Mouse (Mus musculus) lung, postnatal 36 days (tissue): ENCODE results near the gene Olig1.
A peak's percentile ranks its signal among the peaks of the same experiment; 100 is the strongest.

Experiments
- DNase-seq: peaks from one replicate; pipeline ENCODE4 v3.0.0; 2022; ENCODE audit warnings: mixed read lengths

Olig1 gene

DNA sequence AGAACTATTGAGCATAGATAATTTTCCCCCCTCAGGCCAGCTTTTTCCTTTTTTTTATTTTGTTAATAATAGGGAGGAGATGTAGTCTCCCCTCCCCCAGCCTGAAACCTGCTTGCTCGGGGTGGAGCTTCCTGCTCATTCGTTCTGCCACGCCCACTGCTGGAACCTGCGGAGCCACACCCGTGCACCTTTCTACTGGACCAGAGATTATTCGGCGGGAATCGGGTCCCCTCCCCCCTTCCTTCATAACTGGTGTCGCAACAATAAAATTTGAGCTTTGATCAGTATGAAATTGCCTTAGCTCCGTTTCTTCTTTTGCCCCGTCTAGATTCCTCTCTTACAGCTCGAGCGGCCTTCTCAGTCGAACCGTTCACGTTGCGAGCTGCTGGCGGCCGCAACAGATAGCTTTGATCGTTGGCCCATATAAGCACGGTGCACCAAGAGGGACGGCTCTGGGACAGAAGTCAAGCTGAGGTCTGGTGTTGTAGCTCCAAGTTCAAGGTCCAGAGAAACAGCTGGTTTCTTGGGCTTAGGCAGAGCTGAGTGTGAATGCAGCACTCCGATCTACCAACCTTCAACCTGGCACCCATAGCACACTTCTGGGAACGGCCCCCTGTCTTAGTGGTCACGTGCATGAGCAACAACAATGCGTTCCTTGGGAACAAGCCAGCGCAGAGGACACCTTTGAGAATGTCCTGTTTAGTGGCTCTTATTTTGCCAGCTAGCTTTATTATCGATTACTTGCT lies 14.0 kb upstream of the Olig1 start:
- peak; percentile 4 for DNase-seq

DNA sequence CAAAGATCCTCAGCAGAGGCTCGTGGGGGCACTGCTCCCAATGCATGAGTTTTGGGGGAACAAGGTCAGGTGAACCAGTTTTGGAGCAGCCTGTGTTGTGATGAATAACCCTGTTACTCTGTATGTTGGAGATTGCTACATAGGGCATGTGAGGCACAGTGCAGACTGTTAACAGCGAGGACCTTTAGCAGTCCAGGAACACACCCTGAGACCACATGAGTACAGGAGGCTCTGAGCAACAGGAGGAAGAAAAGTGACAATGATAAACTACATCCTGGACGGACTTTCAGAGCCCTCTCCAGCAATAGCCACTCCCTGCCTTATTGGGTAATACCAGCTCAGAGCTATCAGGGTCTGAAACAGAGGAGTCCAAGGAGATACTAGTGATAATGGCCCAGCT lies 10.6 kb upstream of the Olig1 start:
- DNase-seq = no peak

DNA sequence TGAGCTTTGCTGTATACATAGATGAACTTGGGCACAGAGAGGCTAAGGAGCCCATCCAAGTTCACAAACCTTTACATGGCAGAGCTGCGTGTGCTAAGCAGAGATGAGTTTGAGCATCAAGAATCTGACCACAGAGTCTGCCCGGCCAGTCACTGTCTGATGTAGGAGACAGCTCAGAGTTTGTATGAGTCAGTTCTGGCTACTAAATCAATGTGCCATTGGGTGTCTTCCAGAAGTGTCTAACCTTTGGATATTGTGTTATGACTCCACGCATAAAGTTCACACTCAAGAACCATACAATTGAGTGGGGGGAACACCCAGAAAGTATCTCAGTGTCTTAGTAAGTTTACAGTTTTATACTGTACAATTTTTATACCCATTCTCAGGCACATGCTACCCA lies 8.7 kb upstream of the Olig1 start:
- DNase-seq = no peak

DNA sequence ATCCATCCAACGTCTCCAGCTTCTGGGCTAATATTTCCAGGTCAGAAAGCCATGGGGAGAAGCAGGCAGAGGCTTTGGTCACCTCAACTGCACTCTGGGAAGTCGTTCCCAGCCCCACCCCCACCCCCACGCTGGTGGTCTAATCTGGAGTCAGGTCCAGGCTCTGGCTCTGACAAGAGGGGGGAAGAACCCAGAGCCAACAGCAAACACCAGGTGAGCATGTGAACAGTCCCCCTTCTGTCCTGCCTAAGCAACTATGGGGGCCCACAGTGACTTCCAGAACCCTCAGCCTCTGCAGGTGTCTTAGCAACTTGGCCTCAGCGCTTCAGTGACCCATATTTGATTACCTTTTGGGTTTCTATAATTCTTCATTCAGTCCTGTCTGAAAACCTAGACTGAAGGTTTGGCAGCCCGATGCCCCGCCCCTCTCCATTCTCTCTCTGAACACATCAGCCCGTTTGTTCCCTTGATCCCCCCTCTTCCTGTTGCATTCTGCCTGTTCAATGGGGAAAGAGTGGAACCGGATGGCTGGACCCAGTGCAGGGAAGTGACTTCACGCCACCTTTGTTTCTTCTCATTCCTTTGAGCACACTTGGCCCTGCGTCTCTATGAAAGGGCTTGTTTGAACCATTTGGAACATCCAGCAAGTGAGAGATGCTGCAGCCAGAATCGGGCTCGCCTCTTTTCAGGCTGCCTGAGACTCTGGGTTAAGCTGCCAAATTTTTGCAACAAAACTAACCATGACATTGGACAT lies 6.9 kb upstream of the Olig1 start:
- DNase-seq = no peak

DNA sequence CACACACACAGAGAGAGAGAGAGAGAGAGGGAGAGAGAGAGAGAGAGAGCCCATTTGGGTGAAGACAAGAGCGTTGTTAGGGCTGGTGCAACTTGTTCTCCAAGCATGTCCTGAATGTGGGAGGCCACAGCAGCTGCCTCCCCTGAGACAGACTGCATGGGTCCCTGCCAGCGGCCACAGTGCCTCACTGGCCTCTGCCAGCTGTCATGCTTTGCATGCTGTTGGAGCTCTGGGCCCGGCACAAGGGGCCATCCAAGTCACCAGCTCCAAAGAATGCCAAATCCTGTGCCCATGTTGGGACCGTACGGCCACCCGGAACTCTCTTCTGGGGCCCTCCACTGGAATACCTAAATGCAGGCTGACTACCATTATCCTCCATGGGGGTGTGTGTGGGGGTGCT lies 3.6 kb upstream of the Olig1 start:
- DNase-seq = no peak

DNA sequence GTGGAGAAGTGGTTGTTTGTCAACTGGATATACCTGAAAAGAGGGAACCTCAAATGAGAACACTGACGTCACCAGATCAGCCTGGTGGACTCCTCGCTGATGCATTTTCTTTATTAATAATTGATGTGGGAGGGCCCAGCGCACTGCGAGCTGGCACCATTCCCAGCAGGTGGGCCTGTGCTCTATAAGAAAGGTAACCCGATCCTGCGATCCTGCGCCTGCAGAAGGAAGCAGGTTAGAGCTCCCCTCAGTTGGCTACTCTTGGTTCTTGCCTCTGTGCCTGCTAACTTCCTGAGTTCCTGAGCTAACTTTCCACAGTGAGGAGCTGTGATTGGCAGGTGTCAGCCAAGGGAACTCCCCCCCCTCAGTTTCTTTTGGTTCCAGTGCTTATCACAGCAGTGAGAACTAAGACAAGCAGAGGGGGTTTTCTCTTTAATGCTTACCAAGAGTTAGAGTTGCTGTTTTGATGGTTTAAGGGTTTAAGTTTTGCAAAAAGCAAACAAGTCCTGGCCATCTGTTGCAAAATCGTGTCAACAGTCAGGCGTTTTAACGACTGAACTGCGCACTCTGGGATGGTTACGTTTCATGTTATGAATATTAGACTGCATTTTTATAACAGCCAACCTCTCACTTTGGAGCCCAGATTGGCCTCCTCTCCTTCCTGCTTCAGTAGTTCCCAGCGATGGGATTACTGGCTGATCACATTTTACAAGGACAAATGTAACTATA lies 684 bp upstream of the Olig1 start:
- DNase-seq = no peak

DNA sequence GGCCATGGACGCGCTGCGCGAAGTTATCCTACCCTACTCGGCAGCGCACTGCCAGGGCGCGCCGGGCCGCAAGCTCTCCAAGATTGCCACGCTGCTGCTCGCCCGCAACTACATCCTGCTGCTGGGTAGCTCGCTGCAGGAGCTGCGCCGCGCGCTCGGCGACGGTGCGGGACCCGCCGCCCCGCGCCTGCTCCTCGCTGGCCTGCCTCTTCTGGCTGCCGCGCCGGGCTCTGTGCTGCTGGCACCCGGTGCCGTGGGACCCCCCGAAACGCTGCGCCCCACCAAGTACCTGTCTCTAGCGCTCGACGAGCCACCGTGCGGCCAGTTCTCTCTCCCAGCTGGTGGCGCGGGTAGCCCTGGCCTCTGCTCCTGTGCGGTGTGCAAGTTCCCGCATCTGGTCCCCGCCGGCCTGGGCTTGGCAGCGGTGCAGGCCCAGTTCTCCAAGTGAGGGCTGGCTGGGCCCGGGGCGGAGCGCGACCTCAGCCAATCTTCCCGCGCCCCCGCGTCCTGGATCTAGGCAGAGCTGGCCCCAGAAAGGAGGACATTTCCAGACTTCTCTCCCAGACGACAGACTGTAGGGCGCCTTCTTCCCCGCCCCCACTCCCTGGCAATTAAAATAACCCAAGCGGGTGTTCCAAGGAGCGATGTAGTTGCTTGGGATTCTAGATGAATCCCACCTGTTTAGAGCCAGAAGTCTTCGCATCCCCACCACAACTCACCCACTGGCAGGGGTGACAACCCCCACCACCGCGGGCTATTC lies 820 bp downstream of the Olig1 start:
- no peak for DNase-seq

DNA sequence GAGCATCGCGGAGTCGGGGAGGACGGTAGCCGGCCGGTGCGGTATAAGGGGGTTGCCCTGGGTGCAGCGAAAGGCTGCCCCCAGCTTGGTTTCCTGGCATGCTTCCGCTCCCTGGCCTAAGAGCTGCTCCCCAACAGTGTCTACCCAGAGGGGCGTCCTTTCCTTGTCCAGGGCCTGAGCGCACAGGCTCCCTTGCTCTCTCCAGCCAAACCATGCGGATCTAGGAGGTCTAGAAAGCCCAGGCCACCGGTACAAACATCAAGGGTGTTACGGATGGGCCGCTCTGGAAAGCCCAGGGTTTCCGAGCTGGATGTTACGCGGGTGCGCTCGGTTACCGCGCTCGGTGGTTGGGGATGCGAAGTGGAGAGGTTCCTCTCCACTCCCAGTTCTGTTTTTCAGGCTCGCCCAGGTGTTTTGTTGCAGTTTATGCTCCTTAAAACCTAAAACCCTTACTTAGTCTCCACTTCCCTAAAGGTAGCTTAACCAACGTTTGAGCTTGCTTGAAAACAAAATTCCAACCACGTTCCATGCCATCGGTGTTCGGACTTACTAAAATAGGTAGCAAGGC lies 1.5 kb downstream of the Olig1 start:
- DNase-seq = no peak

DNA sequence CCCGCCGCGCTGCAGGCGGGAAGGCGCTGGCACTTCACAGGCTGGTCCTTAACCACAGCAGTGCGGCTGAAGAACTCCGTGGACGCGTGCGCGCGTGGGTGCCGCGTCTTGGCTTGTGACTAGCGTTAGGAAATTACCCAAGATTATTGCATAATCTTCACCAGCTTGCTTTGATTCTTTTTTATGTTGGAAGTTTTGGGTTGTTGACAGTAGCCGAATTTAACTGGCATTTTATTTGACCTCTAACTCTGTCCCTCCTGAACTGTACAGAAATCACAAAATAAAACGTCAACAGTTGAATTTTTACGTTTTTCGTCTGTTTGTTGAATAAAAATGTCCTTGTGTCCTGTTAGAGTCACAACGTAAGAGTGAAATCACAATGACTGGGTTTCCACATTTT lies 2.1 kb downstream of the Olig1 start:
- no peak for DNase-seq

DNA sequence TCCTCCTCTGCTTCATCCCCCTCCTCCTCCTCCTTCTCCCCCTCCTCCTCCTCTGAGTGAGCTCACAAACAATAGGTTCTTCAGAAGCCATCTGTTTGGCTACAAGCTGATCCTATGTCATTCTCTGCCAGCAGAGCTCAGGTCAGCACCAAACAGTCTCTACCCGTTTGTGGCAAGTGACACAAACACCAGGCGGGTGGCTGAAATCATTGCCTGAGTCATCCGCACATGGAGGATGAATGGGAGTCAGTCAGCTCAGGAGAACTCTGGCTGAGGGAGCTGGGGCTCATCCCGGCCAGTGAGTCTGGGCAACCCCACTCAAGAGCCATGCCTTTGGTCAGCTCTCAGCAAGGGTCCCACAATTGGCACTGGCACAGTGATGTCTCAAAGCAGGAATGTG lies 10.9 kb downstream of the Olig1 start:
- DNase-seq = no peak

DNA sequence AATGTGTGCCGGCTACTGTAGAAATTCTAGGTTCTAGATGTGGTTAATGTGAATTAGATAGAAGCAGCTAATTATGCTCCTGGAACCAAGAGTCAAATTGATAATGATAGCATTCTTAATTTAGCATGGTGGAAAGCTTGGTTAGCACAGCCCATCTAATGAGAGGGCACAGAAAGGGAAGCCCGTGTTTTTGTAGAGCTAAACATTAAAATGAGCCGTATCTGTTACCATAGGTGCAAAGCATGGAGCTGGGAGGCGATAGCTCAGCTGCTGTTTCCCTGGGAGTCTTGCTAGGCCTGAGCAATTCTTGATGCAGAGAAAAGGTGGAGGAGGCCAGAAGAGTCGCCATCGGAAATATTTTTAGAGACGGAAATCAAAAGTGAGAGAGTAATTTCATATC lies 22.5 kb downstream of the Olig1 start:
- no peak for DNase-seq

DNA sequence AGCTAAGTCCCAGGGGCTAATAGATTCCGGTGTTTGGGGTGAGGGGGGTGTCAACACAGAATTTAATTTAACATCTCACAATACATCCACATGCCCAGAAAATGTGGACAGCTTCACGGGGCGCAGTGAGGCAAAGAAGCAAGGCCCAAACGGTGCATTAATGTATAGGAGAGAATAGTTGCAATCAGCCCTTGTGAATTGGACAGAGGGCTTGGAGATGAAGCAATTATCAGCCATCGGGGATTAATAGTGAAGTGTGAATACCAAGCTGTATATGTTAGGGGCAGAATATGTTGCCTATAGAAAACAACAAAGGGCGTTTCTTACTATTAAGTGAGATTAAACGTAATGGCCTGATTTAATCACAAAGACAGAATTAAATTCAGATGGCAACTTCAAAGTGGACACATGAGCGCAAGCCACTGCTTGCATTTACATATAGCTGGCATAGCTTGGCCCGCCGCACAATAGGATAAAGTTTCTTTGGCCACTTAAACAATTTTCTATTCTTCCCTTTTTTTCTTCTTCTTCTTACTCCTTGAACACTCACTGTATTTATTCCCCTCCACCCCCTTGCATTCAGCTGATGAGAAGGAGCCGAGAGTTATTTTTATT lies 23.3 kb downstream of the Olig1 start:
- no peak for DNase-seq

DNA sequence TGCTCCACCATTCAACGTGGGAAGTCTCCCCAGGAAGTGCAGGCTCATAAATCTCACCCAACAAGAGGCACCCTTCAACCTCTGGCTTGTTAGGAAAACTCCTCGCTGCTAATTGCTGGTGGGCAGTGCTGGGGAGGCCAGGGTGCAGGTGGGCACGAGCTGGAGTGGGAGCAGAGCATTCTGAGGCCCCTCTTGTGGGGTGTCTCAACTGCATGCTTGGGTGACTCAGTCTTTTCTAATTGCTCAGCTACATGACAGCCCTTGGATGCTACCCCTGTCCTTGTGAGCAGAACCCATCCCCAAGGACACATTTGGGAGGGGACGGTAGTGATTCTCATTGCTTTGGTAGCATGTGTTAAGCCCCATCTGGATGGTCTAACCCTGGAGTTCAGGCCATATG lies 28.2 kb downstream of the Olig1 start:
- no peak for DNase-seq

DNA sequence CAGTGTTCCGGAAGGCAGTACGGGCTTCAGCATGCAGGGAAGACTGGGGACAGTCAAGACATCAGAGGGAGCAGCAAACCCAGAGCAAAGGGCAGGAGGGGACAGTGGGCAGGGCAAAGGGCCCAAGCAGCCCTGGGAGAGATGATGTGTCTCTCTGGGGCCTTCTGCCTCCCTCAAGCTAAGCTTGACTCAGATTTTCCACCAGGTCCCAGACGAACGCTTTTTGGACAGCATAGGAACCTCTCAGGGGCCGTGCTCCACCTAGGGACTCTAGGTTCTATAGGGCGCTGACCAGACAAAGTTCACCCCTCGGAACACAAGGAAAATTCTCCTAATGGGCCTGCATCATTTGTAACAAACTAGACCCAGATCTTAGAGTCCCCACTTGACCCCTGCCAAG lies 29.8 kb downstream of the Olig1 start:
- no peak for DNase-seq

DNA sequence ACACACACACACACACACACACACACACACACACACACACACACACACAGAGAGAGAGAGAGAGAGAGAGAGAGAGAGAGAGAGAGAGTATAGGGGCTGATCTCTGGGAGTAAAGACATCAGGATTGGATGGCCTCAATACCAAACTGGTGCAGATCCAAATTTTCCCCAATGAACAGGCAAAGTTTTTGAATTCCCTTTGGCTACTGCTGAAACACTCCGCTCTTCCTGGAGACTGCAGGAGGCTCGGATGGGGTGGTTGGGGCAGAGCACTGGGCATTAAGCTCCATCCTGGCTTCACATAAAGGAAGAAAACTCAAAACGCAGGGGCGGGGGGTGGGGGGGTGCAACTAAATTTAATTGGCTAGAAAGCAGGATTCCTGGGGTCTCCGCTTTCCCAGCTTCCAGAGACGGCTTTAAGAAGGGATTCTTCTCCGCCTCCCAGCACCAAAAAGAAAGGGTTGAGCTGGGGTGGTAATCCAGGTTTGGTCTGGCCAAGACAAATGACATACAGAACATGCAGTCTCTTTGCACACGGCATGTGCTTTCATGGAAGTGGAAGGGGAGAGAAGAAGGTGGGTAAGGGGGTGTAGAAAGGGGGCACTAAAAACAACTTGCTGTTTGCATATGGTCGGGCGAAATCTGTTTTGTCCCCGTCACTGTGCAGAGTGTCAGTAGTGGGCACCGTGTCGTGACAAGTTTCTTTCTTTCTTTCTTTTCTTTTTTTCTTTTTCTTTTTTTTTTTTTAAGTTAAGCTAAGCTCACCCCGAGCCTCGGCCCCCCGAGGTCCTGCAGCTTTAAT lies 31.3 kb downstream of the Olig1 start:
- no peak for DNase-seq

DNA sequence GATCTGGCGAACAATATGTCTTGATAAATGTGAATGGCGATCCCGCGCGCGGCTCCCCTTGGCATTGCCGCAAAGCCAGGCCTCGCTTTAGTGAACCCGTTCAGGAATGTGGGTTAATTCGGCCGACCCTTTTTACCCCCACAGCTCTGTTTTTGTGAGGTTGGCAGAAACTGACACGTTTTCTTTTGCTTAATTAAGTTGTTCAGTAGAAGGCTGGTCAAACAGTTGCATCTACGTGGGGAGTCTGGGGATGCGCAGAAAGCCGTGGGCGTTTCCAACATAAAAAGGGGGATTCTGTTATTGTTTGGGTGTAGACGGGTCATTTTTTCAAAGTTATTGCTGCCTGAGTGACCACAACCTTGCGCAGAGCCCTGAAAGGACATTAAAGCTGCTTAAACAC lies 31.9 kb downstream of the Olig1 start:
- no peak for DNase-seq

DNA sequence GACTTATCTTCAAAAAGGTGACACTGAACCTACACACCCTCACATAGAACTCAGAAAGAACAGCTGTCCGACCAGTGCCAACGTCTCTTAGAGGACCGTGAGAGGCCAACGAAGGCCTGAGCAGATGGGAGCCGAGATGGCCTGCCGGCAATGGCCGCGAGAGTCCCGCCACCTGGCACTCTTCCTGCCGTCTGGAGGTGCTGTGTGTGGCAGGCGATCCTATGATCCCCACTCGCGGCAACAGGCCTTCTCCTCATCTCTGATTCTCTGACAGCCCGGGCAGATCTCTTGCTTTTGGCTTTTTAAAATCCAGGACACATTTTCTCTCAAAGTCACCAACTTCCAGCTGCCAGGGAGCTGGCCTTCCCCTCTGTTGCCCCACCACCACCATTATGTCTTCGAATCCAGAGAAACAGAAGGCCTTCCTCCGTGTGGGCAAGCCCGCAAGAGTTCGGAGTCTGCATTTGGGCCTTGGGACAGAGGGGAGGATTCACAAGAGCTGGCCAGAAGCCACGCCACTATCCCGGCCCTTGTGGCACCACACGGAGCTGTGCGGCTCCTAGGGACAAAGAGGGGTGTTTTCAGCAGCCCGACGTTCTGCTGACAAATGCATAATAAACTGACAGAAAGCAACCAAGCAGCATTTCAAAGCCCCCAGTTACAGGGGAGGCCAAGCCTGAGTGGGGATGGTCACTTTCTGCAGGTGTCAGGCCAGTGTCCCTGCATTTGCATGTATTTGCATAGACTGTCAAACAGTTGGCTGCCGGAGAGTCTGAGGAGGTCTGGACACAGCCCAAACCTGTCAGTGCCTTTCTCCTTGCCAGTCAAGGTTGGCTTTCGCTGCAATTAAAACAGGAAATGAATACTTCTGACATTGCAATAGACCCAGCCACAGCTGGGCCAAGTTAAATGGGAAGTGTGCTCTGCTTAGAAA lies 34.5 kb downstream of the Olig1 start:
- DNase-seq = no peak

DNA sequence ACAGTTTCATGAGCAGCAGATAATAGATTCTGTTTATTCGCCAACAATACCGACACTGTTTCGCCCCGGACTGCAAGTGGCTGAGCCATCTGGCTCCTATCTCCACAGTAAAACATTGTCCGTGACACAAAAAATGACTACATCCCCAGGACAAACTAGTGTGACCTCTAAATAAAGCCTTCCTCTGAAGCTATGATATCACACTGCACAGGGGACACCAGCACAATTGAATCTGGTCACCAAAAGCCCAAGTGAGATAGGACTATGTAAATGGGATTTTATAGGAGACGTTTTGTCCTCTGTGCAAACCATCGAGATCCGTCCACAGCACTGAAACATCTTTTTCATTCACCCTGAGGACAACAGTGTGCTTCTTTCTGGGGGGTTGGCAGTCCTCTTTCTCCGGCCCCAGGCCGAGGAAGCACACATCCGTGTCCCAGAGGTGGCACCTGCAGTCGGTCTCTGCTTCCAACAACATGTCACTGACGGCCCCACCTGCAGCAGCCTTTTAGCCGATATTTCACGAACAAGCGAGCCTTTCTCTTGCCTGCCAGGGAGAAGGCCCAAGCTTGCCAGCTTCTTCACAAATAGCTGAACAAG lies 36.0 kb downstream of the Olig1 start:
- DNase-seq = no peak

DNA sequence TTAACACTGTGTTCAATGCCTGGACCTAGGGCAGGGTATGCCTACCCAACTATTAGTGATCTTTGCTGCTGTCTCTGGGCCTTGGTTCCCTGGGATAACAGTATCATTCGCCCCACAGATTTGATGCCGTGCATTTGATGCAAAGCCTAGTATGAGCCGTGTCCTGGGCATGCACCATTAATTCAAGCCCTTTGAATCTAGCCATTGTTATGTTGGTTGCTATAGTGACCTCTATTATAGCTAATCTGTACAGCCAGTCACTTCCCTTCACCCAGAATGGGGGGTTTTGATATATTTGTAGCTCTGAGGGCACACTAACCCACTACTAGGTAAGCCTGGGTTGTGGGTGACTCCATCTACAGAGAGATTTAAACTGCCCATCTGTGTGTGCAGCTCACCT lies 40.3 kb downstream of the Olig1 start:
- no peak for DNase-seq

DNA sequence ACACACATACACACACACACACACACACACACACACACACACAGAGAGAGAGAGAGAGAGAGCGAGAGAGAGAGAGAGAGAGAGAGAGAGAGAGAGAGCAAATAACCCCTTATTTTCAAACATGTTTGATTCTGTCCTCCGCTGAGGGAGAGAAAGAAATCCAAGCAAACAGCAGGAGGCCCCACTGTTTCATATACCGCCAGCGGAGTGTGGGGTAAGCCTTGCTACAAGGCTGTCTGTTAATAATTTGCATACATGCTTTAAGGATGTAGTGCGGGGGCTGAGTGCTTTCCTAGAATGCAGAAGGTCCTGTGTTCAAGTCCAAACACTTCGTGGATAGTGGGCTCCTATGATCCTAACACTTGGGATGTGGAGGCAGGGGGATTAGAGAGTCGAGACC lies 43.3 kb downstream of the Olig1 start:
- DNase-seq = no peak
